Mouse (Mus musculus) Muller cell, postnatal 12 days (primary cell): Measurements from ENCODE around the gene Gon7.
A peak's percentile ranks its signal among the peaks of the same experiment; 100 is the strongest.

Source experiments
- DNase-seq: peaks from one replicate; pipeline ENCODE4 v3.0.0-alpha.2; 2015; ENCODE audit errors: inconsistent ontology term

Gene Gon7

GRCm38 (mm10) chr12:102757689-102758402, at the start of gene Gon7, which contains the start of the genes Gm28051 and Ubr7:
Gon7 (minus strand) TSS chr12:102757803.
Gm28051 (minus strand) TSS chr12:102757765.
Ubr7 (plus strand) TSS chr12:102757967.
- peak; percentile 99 for DNase-seq

- DNase-seq: no peak
Observed at GRCm38 (mm10) chr12:102799528-102799927, 41.9 kb upstream of the Gon7 start.

GRCm38 (mm10) chr12:102787927-102788326, 30.3 kb upstream of the Gon7 start:
- DNase-seq: no peak

GRCm38 (mm10) chr12:102785593-102785985, 28.0 kb upstream of the Gon7 start:
- no peak for DNase-seq

GRCm38 (mm10) chr12:102784899-102785592, 27.4 kb upstream of the Gon7 start:
- no peak for DNase-seq

GRCm38 (mm10) chr12:102782841-102783240, 25.2 kb upstream of the Gon7 start:
- no peak for DNase-seq

- DNase-seq: no peak
Observed at GRCm38 (mm10) chr12:102779452-102779851, 21.8 kb upstream of the Gon7 start.

GRCm38 (mm10) chr12:102778151-102778550, 20.5 kb upstream of the Gon7 start:
- no peak for DNase-seq

- DNase-seq: no peak
Observed at GRCm38 (mm10) chr12:102776035-102776434, 18.4 kb upstream of the Gon7 start.

GRCm38 (mm10) chr12:102772676-102773075, 15.1 kb upstream of the Gon7 start:
- no peak for DNase-seq

GRCm38 (mm10) chr12:102771601-102772000, 14.0 kb upstream of the Gon7 start:
- DNase-seq: no peak

GRCm38 (mm10) chr12:102769000-102769399, 11.4 kb upstream of the Gon7 start:
- no peak for DNase-seq

- no peak for DNase-seq
Observed at GRCm38 (mm10) chr12:102763696-102764095, 6.1 kb upstream of the Gon7 start.

GRCm38 (mm10) chr12:102761668-102762067, 4.1 kb upstream of the Gon7 start:
- DNase-seq: no peak

- DNase-seq: no peak
Observed at GRCm38 (mm10) chr12:102758936-102759335, 1.3 kb upstream of the Gon7 start.

- no peak for DNase-seq
Observed at GRCm38 (mm10) chr12:102758403-102758756, 777 bp upstream of the Gon7 start, which contains the start of gene Gm20604. Gm20604 (minus strand) TSS chr12:102758672.

- DNase-seq: no peak
Observed at GRCm38 (mm10) chr12:102757055-102757688, 431 bp downstream of the Gon7 start.

GRCm38 (mm10) chr12:102756304-102756703, 1.3 kb downstream of the Gon7 start:
- DNase-seq: no peak

GRCm38 (mm10) chr12:102748256-102748655, 9.3 kb downstream of the Gon7 start:
- DNase-seq: no peak

GRCm38 (mm10) chr12:102744839-102745238, 12.8 kb downstream of the Gon7 start:
- DNase-seq: no peak

GRCm38 (mm10) chr12:102743589-102744574, 13.7 kb downstream of the Gon7 start, which contains the start of the genes Moap1 and Tmem251:
Moap1 (minus strand) TSS chr12:102743661.
Tmem251 (plus strand) TSS chr12:102743762.
- peak; percentile 92 for DNase-seq
